Mouse (Mus musculus) cerebellum, adult 2 months (tissue): ENCODE results near the gene AU040320. TPM values are rescaled to one million over a fixed set of nuclear protein-coding genes. Genes with fewer than 3 reads are reported as not detected.

ENCODE experiments used
- DNase-seq, 2 experiments: peaks; one replicate each; pipeline ENCODE4 v3.0.0; 2021
- H3K27ac ChIP-seq: fragments of 200-500 bp; 2 replicates; pipeline ENCODE4 v1.5.1; 2012; ENCODE audit warnings: low read length, control low read depth, inconsistent platforms; ENCODE audit not compliant: insufficient read depth
- H3K27me3 ChIP-seq: fragments of 200-500 bp; 2 replicates; pipeline ENCODE4 v1.6.1; 2012; ENCODE audit warnings: inconsistent platforms, mild to moderate bottlenecking, low read length, moderate library complexity; ENCODE audit not compliant: control insufficient read depth, insufficient read depth
- H3K4me1 ChIP-seq: fragments of 200-500 bp; 2 replicates; pipeline ENCODE4 v1.6.1; 2011; ENCODE audit warnings: low read length; ENCODE audit not compliant: control insufficient read depth, insufficient read depth
- H3K4me3 ChIP-seq: fragments of 200-500 bp; replicated peaks from 2 replicates; pipeline ENCODE3; 2011; ENCODE audit warnings: mild to moderate bottlenecking, low read depth, low read length, control low read depth; ENCODE audit not compliant: insufficient read depth
- CTCF ChIP-seq: fragments of 200-500 bp; IDR thresholded peaks from 2 replicates; pipeline ENCODE4 v1.5.1; 2011; ENCODE audit warnings: low read depth, mild to moderate bottlenecking, control low read depth, low read length, moderate library complexity, borderline replicate concordance; ENCODE audit not compliant: insufficient read depth
- POLR2A ChIP-seq: fragments of 200-500 bp; IDR thresholded peaks from 2 replicates; pipeline ENCODE4 v1.6.1; 2011; ENCODE audit warnings: low read length, control low read depth, borderline replicate concordance; ENCODE audit not compliant: insufficient read depth
- WGBS: fragments of 180-500 bp; shearing (Covaris S2); methylation state at CpG from one replicate; pipeline ENCODE4 v1.1.7; 2018; 5-methylcytosine and 5-hydroxymethylcytosine counted together
- polyA plus RNA-seq: library from polyadenylated mRNA; depleted of rRNA; stranded (reverse); fragments of >200 nt; gene quantifications from 2 replicates; pipeline ENCODE4 v1.2.3, GENCODE M21; 2012; rRNA removed

AU040320 gene
- polyA plus RNA-seq, 1 experiment = 51.0 TPM

GRCm38 (mm10) chr4:126883602-126884001 is 130.3 kb downstream of the AU040320 start:
- Histone ChIP-seq H3K27me3 (no peaks in the 10 kb centered on the region), H3K27ac (no peak overlapping the region), H3K4me1 (no peaks in the 10 kb centered on the region), H3K4me3 (no peak overlapping the region)
- WGBS = 93% methylated on average over 5 of the region's 5 CpGs
- no peak for DNase-seq
- TF ChIP-seq CTCF (no peak), POLR2A (no peak)

- no peaks in the 10 kb centered on the region for H3K4me1 ChIP-seq
- no peak overlapping the region for H3K27ac ChIP-seq
- no peak overlapping the region for H3K4me3 ChIP-seq
- no peaks in the 10 kb centered on the region for H3K27me3 ChIP-seq
- TF ChIP-seq POLR2A (no peak), CTCF (no peak)
- WGBS = 61% methylated on average over 1 of the region's 1 CpGs
- no peak for DNase-seq
Observed at GRCm38 (mm10) chr4:126885953-126886352, 132.6 kb downstream of the AU040320 start.

DNA sequence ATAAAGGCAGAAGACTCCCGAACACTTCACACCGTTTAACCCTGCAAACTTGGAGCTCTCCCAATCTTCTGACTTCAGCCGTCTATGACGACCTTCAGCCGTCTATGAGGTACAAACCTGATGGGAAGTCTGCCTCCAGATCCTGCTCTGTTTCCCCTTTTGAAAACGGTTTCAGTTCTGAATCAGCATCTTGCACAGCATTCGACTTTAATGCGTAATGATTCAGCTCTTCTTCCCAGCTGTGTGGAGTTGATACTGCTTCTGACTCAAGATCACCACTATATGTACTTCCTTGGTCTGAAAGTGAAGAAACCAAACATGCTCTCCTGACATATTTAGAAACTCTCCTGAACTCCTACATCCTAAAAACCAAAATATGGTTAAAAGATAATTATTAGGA is 136.5 kb downstream of the AU040320 start:
- no peaks in the 10 kb centered on the region for H3K27me3 ChIP-seq
- no peak overlapping the region for H3K27ac ChIP-seq
- TF ChIP-seq CTCF = no peak
- no peak for TF ChIP-seq POLR2A
- no peaks in the 10 kb centered on the region for H3K4me1 ChIP-seq
- WGBS = 90% methylated on average over 8 of the region's 8 CpGs
- DNase-seq = no peak
- no peak overlapping the region for H3K4me3 ChIP-seq

Other genes starting within 250 kb of the AU040320 start
- 4.9 TPM in 2 replicates for gene Ago4, start 220.1 kb upstream of the AU040320 start, polyA plus RNA-seq
- gene Clspn, start 196.6 kb upstream of the AU040320 start, polyA plus RNA-seq = 0.49 and 0.67 TPM in 2 replicates
- gene 5730409E04Rik, start 143.7 kb upstream of the AU040320 start, polyA plus RNA-seq = 64.7 and 68.6 TPM in 2 replicates
- gene Psmb2, start 75.9 kb upstream of the AU040320 start, polyA plus RNA-seq = 170 and 173 TPM in 2 replicates
- not detected in 2 replicates for gene Tfap2e, start 17.3 kb upstream of the AU040320 start, polyA plus RNA-seq
- gene Ncdn, start 106 bp upstream of the AU040320 start, polyA plus RNA-seq = 546 and 554 TPM in 2 replicates
- 25.7 and 27.6 TPM in 2 replicates for gene Zmym4, start 214.6 kb downstream of the AU040320 start, polyA plus RNA-seq